Mouse (Mus musculus) macrophage (primary cell): ENCODE data around the gene Cntn1. TPM values are rescaled to one million over a fixed set of nuclear protein-coding genes. Genes with fewer than 3 reads are reported as not detected.

Experiments used
- H3K27ac ChIP-seq: fragments of 350-480 bp; formaldehyde crosslinking; 2 replicates; pipeline ENCODE4 v1.9.0; 2021
- H3K36me3 ChIP-seq: fragments of 350-480 bp; formaldehyde crosslinking; 2 replicates; pipeline ENCODE4 v1.9.0; 2021; ENCODE audit errors: inconsistent target
- H3K4me3 ChIP-seq: fragments of 350-480 bp; formaldehyde crosslinking; 2 replicates; pipeline ENCODE4 v1.9.0; 2021; ENCODE audit errors: inconsistent target
- H3K79me2 ChIP-seq: fragments of 350-480 bp; formaldehyde crosslinking; 2 replicates; pipeline ENCODE4 v1.9.0; 2021; ENCODE audit errors: inconsistent target
- WGBS: methylation state at CpG from one replicate; pipeline ENCODE4 v1.1.7; 2026; ENCODE audit warnings: inconsistent platforms; ENCODE audit not compliant: missing documents; 5-methylcytosine and 5-hydroxymethylcytosine counted together
- polyA plus RNA-seq: library from polyadenylated mRNA; stranded (reverse); fragments of 250-400 nt; gene quantifications from 3 replicates; pipeline ENCODE4 v1.2.4, GENCODE M21; 2018; ENCODE audit warnings: inconsistent platforms

The Cntn1 gene
- polyA plus RNA-seq, 1 experiment from 2014 or later: not detected

- H3K4me3 ChIP-seq: no peak overlapping the region
- H3K36me3 ChIP-seq: no peaks in the 10 kb centered on the region
- no peak overlapping the region for H3K27ac ChIP-seq
- no peaks in the 10 kb centered on the region for H3K79me2 ChIP-seq
- WGBS: 78% methylated on average over 6 of the region's 6 CpGs
Measured at GRCm38 (mm10) chr15:92271801-92272365, 220.9 kb downstream of the Cntn1 start.

GRCm38 (mm10) chr15:92276826-92277225 is 225.9 kb downstream of the Cntn1 start:
- Histone ChIP-seq H3K27ac (no peak overlapping the region), H3K79me2 (no peaks in the 10 kb centered on the region), H3K36me3 (no peaks in the 10 kb centered on the region), H3K4me3 (no peak overlapping the region)
- WGBS: 73% methylated on average over 4 of the region's 4 CpGs

- Histone ChIP-seq H3K79me2 (no peaks in the 10 kb centered on the region), H3K36me3 (no peaks in the 10 kb centered on the region), H3K4me3 (no peak overlapping the region), H3K27ac (no peak overlapping the region)
- 89% methylated on average over 4 of the region's 4 CpGs for WGBS
Measured at GRCm38 (mm10) chr15:92277984-92278383, 227.0 kb downstream of the Cntn1 start.

- Histone ChIP-seq H3K4me3 (no peak overlapping the region), H3K36me3 (no peaks in the 10 kb centered on the region), H3K27ac (no peak overlapping the region), H3K79me2 (no peaks in the 10 kb centered on the region)
- 68% methylated on average over 6 of the region's 6 CpGs for WGBS
Measured at GRCm38 (mm10) chr15:92280966-92281365, 230.0 kb downstream of the Cntn1 start.

GRCm38 (mm10) chr15:92287616-92288015 is 236.7 kb downstream of the Cntn1 start:
- Histone ChIP-seq H3K36me3 (no peaks in the 10 kb centered on the region), H3K4me3 (no peak overlapping the region), H3K27ac (no peak overlapping the region), H3K79me2 (no peaks in the 10 kb centered on the region)
- 77% methylated on average over 4 of the region's 4 CpGs for WGBS

GRCm38 (mm10) chr15:92296479-92296878 is 245.5 kb downstream of the Cntn1 start:
- H3K4me3 ChIP-seq: no peak overlapping the region
- no peak overlapping the region for H3K27ac ChIP-seq
- 91% methylated on average over 3 of the region's 3 CpGs for WGBS

GRCm38 (mm10) chr15:92302796-92303195 is 251.8 kb downstream of the Cntn1 start:
- Histone ChIP-seq H3K36me3 (no peaks in the 10 kb centered on the region), H3K4me3 (no peak overlapping the region), H3K79me2 (no peaks in the 10 kb centered on the region), H3K27ac (no peak overlapping the region)
- WGBS: 83% methylated on average over 6 of the region's 6 CpGs

More at GRCm38 (mm10) chr15:92296479-92296878, 245.5 kb downstream of the Cntn1 start:
- no peaks in the 10 kb centered on the region for H3K79me2 ChIP-seq
- no peaks in the 10 kb centered on the region for H3K36me3 ChIP-seq

GRCm38 (mm10) chr15:92304221-92304620 is 253.3 kb downstream of the Cntn1 start:
- 91% methylated on average over 5 of the region's 5 CpGs for WGBS

GRCm38 (mm10) chr15:92321959-92322358 is 271.0 kb downstream of the Cntn1 start:
- H3K27ac ChIP-seq: no peak overlapping the region
- H3K36me3 ChIP-seq: no peaks in the 10 kb centered on the region
- 87% methylated on average over 6 of the region's 6 CpGs for WGBS
- no peak overlapping the region for H3K4me3 ChIP-seq
- no peaks in the 10 kb centered on the region for H3K79me2 ChIP-seq

More at GRCm38 (mm10) chr15:92304221-92304620, 253.3 kb downstream of the Cntn1 start:
- no peak overlapping the region for H3K27ac ChIP-seq
- H3K79me2 ChIP-seq: no peaks in the 10 kb centered on the region
- no peaks in the 10 kb centered on the region for H3K36me3 ChIP-seq
- no peak overlapping the region for H3K4me3 ChIP-seq

GRCm38 (mm10) chr15:92327111-92327510 is 276.1 kb downstream of the Cntn1 start:
- Histone ChIP-seq H3K27ac (no peak overlapping the region), H3K36me3 (no peaks in the 10 kb centered on the region), H3K79me2 (no peaks in the 10 kb centered on the region), H3K4me3 (no peak overlapping the region)
- WGBS: 79% methylated on average over 7 of the region's 7 CpGs

- Histone ChIP-seq H3K27ac (no peak overlapping the region), H3K79me2 (no peaks in the 10 kb centered on the region), H3K4me3 (no peak overlapping the region), H3K36me3 (no peaks in the 10 kb centered on the region)
- 90% methylated on average over 6 of the region's 6 CpGs for WGBS
Measured at GRCm38 (mm10) chr15:92340253-92340652, 289.3 kb downstream of the Cntn1 start.

- Histone ChIP-seq H3K79me2 (no peaks in the 10 kb centered on the region), H3K27ac (no peak overlapping the region), H3K4me3 (no peak overlapping the region), H3K36me3 (no peaks in the 10 kb centered on the region)
- 68% methylated on average over 2 of the region's 2 CpGs for WGBS
Measured at GRCm38 (mm10) chr15:92341424-92341823, 290.5 kb downstream of the Cntn1 start.

GRCm38 (mm10) chr15:92344136-92344869 is 293.3 kb downstream of the Cntn1 start:
- peak overlapping the region; percentile 2; the same call in 1 of the 2 replicates for H3K4me3 ChIP-seq
- WGBS: 83% methylated on average over 23 of the region's 23 CpGs

GRCm38 (mm10) chr15:92347426-92347825 is 296.5 kb downstream of the Cntn1 start:
- H3K27ac ChIP-seq: no peak overlapping the region
- WGBS: 70% methylated on average over 4 of the region's 4 CpGs
- no peaks in the 10 kb centered on the region for H3K79me2 ChIP-seq
- no peak overlapping the region for H3K4me3 ChIP-seq
- H3K36me3 ChIP-seq: no peaks in the 10 kb centered on the region

More at GRCm38 (mm10) chr15:92344136-92344869, 293.3 kb downstream of the Cntn1 start:
- no peaks in the 10 kb centered on the region for H3K36me3 ChIP-seq
- H3K27ac ChIP-seq: no peak overlapping the region
- no peaks in the 10 kb centered on the region for H3K79me2 ChIP-seq

GRCm38 (mm10) chr15:92347902-92348301 is 296.9 kb downstream of the Cntn1 start:
- Histone ChIP-seq H3K79me2 (no peaks in the 10 kb centered on the region), H3K4me3 (no peak overlapping the region), H3K27ac (no peak overlapping the region), H3K36me3 (no peaks in the 10 kb centered on the region)
- 71% methylated on average over 3 of the region's 3 CpGs for WGBS
